Mouse (Mus musculus): ENCODE results near the gene Lmo3.

The Lmo3 gene

DNA sequence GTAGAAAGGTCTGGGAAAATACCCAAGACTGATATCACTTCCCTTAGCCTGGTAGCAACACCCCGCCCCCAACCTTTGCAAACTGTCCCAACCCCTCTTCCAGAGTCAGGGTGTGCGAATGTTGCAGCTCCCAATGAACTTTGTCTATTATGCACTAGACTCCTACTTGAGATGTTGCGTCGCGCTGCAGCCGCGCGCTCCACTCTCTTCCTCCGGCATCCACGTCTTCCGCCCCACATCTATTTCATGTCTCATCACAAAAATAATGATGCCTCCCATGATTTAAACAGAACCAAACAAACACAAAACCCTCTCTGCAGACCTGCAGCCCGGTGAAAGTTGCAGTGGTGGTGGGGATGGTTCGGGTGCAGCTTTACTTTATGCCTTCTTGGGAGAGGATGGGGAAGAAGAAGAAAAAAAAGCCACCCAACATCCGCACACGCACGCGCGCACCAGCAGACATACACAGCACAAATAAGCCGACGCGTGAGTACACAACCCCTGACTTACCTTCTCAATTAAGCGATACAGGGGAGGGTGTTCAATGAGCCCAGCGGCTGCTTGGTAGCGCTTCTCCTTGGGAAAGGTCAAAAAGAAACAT, 159.7 kb downstream of the Lmo3 start:
- no peak for DNase-seq

DNA sequence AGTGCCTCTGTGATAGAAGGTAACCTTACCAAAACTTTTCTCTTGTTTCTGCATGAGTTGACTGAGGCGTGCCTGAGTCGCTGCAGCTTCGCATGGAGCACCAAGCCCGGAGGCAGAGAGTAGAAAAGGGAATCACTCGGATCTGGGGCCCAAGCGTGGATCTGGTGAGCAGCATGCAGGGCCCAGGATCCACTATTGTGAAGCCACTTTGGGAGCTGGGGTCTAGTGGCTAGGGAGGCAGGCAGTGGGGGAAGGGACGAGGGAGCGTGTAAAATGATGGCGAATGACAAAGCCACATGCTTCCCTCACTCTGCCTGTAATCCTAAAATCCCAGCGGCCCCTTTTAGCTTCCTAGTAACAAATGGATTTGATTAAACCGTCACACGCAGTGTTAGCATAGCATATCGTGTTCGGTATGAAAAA, 160.6 kb downstream of the Lmo3 start:
- no peak for DNase-seq

DNA sequence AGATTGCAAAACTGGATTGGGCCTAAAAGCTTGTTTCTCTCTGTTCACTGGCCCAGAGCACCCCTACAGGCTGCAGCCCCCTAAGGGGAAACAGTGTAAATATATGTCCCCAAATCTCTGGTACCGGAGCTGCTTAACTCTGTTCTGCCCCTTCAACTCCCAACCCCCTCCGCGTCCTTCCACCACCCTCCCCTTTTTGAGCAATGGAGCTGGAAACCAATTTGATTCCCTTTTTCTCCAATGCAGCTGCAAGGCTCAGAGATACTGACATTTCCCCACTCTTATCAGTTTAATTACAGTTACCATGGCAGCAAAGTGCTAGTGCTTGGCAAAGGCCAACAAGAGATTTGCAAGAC, 161.3 kb downstream of the Lmo3 start:
- no peak for DNase-seq

DNA sequence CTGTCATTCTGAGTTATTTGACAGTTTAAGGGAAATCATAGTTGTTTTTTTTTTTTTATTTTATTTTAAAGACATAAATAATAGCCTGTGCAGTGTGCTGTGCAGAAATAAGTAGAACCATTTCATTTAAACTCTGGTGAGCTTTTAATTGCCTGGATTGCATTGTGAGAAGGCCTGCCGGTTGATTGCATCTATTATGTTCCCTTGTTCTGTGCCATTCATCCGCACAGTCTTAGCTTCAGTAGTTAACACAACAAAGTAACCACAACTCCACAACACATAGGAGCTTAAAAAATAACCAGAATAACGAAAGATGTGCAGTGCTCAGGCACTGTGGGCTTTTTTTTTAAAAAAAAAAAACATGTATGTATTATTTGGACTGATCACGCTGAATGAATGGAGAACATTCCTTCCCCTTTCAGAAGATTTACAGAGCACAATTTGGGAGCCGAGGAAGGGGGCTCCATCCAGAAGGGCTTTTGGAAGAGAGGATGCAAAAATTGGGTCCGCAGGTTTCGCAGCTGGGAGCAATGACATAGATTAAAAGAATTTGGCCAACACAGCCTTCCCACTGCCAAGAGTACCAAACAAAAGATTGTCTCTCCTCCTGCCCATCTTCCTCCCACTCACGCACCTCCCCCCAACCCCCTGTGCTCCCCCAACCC, 161.8 kb downstream of the Lmo3 start:
- DNase-seq, result no peak

DNA sequence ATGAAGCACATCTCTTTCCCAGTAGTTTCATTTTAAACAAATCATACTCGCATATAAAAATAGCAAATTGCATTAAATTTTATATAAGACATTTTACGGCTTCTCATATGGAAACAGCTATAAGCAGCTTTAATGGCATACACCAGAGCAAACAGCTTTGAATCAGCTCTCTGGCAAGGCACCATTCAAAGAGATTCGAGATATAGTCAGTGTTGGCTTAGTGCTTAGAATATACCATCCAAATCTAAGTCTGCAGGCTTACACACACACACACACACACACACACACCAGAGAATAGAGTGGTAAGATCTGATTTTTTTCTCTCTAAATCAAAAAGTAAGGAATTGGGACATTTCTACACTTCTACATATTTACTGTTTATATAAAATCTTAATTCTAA, 169.7 kb downstream of the Lmo3 start:
- DNase-seq, result no peak

DNA sequence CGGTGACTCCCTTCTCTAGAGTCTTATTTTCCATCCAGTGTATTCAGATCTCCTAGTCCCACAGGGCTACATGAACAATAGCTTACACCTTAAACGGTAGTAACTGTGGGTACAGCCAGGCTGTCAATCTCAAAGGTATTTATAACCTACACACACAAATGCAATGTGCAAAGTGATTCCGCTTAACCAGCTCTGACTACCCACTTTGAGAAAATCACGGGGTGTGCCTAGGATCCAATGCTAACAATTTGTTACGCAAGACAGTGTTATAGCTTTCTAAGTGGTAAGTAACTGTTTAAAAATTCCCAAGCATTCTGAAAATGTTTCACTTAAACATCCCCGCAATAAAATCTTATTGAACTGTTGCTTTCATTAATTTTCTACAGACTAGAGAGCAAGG, 179.7 kb downstream of the Lmo3 start:
- no peak for DNase-seq

DNA sequence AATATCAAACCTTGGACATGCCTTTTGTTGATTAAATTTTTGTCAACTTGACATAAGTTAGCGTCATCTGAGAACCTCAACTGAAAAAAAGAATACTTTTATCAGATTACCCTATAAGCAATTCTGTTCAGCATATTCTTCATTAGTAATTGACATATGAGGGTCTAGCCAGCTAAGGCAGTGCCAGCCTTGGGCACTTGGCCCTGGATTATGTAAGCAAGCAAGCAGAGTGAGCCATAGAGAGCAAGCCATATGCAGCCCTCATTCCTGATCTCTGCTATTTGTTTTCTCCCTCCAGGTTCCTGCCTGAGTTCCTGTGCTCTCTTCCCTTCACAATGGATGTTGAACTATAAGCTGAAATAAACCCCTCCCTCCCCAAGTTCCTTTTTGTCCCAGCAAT, 182.9 kb downstream of the Lmo3 start:
- DNase-seq, result no peak

DNA sequence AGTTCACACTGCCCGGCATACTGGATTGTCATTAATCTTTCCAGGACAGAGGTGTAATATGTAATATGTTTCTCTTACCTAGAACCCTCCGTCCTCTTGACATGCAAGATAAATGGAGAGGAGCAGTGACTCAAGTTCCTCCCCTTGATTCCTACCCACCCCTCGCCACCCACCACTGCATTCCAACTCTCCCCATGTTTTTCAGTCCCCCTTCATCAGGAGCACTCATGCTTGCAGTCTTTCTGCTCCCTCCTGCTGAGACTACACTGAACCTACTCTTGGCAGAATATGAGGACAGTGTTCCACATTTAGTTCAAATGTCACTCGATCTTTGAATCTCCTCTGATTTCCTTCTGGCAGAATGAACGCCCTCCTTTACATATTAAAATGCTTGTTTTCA, 190.7 kb downstream of the Lmo3 start:
- DNase-seq, result no peak

DNA sequence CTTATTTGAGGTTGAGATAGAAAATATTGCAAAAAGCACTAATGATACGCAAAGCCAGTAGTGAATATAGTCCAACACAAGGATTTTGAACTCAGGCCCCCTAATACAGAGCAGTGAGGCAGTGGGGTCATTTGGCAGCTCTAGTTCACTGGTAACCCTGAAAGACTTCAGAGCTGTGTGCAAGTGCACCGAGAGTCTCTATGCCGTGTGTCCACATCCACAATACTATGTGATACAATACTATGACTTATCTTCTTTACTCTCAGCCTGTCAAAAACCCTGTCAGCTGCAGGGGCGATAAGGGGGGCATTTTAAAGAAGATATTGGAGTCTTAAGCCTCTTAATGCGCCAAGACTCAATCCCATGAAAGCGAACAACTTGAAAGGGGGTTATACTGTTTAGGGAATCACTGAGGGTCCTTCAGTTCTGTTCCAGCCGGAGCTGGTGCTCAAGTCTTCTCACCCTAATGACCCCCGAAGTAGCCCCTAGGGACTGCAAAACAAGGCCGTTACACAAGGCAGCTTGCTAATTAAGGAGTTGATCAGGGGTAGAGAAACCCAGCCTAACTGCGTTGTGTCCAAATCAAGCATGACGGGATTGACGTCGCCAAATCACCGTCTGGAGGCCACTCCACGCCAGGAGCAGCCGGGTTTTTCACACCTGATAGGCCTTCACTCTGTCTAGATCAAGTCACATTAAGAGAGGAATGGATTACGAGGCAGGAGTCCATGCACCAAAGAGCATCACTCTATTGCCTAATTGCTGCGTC, 193.4 kb downstream of the Lmo3 start:
- DNase-seq, result no peak

DNA sequence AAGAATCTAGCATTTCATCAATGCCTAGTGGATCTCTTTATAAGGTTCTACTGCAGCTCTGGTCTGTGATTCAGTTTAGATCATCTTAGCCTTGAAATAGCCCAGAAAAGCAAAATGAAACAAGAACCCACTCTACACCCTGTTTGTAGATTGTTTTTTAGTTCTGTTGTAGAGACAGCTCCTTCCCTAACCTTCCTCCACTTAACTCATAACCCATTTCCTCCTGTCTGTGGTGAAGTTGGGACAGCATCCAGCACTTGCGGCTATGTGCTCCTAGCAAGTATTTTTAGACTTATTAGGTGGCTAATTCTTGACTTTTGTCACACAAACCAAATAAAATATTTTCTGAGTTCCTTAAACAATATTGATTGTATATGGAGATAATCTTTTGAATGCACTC, 198.6 kb downstream of the Lmo3 start:
- no peak for DNase-seq

DNA sequence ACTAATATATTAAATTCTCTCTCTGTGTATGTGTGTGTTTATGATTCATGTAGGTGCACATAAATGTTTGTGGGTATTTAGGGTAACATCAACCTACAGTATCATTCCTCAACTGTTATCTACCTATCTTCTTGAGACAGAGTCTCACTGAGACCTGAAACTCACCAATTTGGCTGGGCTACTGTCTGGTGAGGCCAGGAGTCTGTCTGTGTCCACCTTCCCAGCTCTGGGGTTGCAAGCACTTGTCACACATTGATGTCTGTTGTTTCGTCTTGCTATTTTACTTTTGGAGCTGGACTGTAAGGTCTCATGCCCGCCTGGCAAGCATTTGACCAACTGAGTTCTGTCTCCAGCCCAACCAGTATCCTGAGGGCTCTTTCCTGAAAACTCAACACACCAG, 210.6 kb downstream of the Lmo3 start:
- DNase-seq, result no peak

DNA sequence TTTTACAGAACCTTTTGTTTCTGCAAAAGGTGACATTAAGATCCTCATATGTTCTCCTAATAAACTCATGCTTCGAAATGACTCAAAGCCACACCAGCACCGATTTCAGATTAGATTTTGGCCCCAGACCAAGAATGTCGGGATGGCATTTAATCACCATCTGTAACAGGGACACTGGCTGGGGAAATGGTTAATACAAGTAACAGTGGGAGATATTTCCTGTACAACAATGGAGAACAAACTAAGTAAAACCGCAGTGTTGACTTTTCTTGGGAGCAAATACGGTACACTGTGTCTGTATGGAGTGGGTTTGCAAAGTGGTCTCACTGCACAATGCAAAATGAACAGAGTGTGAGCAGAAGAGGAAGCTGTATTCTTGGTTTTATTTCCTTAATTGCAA, 217.7 kb downstream of the Lmo3 start:
- no peak for DNase-seq

DNA sequence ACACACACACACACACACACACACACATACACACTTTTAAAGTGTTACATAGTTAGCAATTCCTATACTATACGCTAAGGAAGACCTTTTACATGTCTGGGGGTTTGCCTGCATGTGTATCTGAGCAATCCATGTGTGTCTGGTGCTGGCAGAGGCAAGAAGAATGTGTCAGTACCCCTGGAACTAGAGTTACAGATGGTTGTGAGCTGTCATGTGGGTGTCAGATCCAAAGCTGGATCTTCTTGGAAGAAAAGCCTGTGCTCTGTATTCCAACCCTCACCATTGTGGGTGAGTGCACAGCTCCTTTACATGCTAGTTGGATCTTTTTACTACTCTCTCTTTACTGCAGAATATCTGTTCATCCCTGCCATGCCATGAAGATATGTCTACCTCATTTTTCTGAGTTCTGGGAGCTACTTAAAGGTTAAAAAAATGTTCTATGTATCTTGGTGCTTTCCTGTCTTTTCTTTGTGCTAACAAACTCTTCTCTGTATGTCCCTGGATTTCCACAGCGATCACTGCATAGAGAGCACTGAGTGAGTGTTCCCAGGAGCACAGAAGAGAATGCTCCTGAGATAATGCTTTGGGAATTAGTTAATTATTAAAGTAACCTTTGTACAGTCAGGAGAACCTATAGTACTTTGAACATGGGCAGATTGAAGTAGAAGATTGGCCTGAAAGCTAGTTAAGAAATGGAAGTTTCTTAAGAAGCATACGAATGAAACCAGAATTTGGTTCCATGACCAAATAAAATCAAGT, 231.0 kb downstream of the Lmo3 start:
- no peak for DNase-seq

DNA sequence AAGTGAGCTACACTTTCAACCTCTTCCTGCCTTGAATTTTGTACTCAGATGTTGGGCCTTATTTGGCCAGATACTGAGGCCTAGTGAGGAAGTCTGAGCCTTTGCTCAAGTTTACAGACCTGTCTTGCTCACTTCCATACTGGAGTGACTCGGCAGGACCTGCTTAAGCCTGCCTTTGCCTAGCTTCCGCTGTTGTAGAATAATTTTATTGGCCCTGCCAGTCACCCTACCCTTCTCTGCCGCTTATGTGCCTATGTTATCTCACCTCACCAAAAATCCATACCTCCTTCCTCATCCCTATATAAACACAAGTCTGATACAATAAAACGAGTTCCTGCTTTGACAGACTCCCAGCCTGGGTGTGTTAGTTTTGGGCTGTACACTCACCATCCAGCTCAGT, 235.2 kb downstream of the Lmo3 start:
- DNase-seq, result no peak

DNA sequence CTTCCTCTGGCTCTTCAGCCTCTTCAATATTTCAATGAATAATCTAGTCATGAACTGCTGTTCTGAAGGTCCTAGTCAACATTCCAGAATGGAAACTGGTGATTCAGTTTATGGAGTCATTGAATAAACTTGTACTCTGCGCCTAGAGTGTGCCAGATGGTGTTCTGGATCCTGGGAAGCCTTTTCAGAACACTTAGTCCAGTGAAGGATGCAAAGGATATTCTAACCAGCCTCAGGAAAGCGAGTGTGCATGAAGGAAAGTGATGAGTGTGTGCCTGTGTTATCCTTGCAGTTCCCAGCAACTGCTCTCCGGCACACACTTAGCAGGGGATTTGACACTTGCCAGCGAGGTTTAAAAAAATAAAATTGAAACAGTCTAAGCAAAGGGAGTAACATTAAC, 245.9 kb downstream of the Lmo3 start:
- no peak for DNase-seq

DNA sequence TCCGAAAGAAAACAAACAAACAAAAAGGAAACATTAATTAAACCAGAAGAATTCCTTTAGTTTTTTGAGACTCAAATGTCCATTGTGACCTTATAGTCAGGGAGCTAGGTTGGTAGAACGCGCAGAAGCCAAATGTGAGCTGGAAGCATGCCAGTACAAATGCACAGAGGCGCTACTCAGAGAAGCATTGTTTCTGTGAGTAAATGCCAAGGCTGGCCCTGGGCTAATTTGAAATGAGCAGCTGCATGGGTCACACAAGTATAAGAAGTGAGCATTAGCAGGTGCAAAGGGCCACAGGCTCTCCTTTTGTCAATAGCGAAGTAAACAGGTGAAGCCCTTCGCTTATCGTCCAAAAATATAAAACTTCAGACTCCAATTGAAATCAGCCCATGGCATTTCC, 247.8 kb downstream of the Lmo3 start:
- DNase-seq, result no peak

DNA sequence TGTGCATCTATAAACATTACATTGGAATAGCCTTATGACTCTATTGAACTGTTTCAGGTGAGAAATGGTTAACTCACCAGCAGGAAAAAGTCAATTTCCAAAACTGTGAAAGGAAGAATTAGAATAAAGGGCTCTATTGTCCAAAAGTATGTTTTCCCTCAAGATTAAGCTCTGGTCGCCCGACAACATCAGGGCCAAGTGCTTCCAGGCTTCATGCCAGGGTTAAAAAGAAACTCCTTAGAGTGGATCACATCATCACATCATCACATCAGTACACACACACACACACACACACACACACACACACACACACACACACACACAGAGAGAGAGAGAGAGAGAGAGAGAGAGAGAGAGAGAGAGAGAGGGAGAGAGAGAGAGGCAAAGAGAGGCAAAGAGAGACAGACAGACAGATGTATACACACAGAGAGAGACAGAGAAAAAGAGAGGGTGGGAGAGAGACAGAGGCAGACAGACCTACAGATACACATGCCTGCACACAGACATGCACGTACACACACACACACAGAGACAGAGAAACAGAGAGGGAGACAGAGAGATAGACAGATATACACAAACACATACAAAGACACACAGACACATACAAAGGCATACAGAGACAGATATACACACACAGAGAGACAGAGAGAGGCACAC, 255.9 kb downstream of the Lmo3 start:
- no peak for DNase-seq

DNA sequence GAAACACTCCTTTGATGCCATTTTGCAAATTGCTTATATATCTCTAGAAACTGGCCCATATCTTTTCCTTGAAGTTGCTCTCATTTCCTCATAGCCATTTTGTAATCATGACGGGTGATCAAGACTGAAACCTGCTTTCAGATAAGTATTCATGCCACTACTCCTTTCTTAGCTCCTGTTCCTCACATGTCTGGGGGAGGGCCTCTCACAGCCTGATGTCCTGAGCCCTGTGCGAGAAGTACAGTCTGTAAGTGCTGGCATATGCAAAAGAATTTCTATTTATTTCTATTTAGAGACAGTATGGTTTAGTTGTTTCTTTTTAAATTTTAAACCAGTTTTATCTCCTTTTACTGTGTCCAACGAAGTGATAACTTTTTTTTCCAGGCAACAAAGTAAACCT, 256.6 kb downstream of the Lmo3 start:
- no peak for DNase-seq

DNA sequence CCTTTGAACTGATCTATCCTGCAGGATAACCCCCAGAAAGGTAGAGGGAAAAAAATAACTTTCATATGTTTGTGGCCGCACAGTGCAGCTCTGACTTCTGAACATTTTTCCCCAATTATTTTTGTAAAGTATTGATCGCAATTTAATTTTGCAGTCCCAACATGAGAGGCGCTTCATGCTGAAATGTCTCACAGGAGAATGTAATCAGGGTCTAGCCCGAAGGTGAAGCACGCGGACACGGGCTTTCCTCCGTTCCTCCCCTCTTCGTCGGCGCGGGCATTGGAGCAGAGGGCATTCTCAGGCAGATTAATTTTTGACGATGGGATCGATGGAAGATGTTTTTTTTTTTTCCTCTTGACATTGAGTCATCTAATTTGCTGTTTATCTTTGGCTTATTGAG, 258.4 kb downstream of the Lmo3 start:
- DNase-seq, result no peak

DNA sequence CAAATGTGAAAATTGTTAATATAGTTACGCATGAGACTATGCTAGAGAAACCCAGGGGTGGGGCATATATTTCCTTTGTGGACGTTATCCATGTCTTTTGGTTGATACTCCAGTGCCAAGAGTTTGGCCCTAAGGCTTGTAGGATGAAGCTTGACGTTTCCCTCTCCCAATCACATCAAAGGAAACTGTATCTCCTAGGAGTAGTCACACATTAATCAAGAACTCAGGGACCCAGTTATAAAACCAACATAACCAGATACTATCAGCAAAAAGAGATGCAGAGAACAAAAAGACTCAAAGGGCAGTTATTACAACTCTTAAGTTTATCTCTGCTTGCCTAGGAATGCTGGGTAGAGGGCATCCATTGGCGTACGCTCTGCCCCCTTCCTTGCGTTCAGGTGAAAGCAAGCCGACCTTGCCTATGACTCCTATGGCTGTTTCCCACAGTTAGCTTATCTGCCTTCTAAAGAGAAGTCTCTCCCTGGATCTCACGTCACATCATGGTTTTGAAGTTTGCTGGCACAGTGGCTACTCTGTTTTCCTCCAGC, 261.5 kb downstream of the Lmo3 start:
- DNase-seq, result no peak

All from B cell, adult 2 months (primary cell).